Mouse (Mus musculus): ENCODE data around the gene Hif3a. TPM values are rescaled to one million over a fixed set of nuclear protein-coding genes. Genes with fewer than 3 reads are reported as not detected.
A peak's percentile ranks its signal among the peaks of the same experiment; 100 is the strongest.
"Not testable (repeated sequence)": the region's sequence is repeated elsewhere in the genome, so short reads cannot be mapped to it uniquely, and the experiment has no call there.

Gene Hif3a
- total RNA-seq (2017): not detected in 3 replicates

GRCm38 (mm10) chr7:17062389-17062788, at the start of gene Hif3a:
Gene Hif3a, minus strand, starts transcription at chr7:17062427.
- ATAC-seq (replicated peaks; ENCODE audit: insufficient number of reproducible peaks, low FRiP score, low TSS enrichment, poor library complexity, severe bottlenecking): no peak

DNA sequence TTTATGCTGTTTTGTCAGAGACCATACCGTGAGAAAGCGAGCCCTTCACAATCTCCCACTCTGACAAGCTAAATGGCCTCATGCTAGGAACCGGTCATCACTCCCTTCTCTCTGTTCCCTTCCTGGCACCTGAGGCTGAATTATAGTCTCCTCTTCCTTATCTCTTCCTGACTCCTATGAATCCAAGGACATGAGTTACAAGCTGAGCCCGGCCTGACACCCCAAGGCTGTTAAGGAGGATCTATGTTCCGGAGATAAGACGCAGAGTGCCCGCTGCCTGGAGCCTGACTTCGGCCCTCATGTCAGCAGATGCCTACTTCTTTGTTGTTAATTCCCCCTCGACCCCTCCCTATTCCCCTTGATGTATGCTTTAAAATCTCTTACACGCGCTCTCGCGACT, 39.4 kb upstream of the Hif3a start:
- not testable (repeated sequence) for ATAC-seq (replicated peaks; ENCODE audit: insufficient number of reproducible peaks, low FRiP score, low TSS enrichment, poor library complexity, severe bottlenecking)

DNA sequence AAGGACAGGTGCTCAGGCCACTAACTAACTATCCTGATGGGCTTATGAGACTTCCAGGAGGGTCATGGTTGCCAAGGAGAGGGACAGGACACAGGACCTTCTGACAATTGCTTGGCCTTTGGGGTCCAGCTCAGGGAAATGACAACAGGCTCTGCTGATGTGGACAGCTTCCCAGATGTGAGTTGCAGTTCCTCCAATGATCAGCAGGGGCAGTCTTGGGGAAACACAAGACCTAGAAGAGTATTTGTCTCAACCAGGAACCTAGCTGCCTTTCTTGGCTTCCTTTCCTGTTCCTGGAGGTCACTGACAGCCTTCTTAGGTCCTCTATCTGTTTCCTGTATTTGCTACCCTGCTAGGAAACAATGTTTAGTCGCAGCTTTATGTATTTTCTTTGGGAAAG, 29.1 kb upstream of the Hif3a start:
- no peak for ATAC-seq (replicated peaks; ENCODE audit: insufficient number of reproducible peaks, low FRiP score, low TSS enrichment, poor library complexity, severe bottlenecking)

GRCm38 (mm10) chr7:17090058-17090585, 27.9 kb upstream of the Hif3a start:
- no peak for ATAC-seq (replicated peaks; ENCODE audit: insufficient number of reproducible peaks, low FRiP score, low TSS enrichment, poor library complexity, severe bottlenecking)

GRCm38 (mm10) chr7:17087731-17088130, 25.5 kb upstream of the Hif3a start:
- no peak for ATAC-seq (replicated peaks; ENCODE audit: insufficient number of reproducible peaks, low FRiP score, low TSS enrichment, poor library complexity, severe bottlenecking)

DNA sequence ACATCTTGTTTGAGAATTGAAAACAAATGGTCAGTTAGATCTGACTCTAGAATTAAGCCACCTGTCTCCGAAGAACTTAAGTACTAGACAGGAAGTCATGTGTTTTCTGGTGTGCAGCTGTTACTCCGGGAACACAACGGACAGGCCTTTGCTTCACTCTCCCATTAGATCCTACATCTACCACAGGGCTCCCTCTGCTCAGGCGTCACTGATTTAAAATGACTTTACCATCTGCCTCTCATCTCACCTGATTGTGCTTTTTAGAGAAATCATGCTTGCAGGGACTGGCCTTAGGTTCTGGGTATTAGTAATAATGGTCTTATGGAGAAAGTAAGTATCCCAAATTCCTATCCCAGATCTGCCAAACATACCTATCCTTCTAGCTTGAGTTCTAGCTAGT, 20.5 kb upstream of the Hif3a start:
- ATAC-seq (replicated peaks; ENCODE audit: insufficient number of reproducible peaks, low FRiP score, low TSS enrichment, poor library complexity, severe bottlenecking): no peak

- no peak for ATAC-seq (replicated peaks; ENCODE audit: insufficient number of reproducible peaks, low FRiP score, low TSS enrichment, poor library complexity, severe bottlenecking)
Observed at GRCm38 (mm10) chr7:17078076-17078654, 15.9 kb upstream of the Hif3a start.

GRCm38 (mm10) chr7:17076542-17076941, 14.3 kb upstream of the Hif3a start:
- ATAC-seq (replicated peaks; ENCODE audit: insufficient number of reproducible peaks, low FRiP score, low TSS enrichment, poor library complexity, severe bottlenecking): no peak

- peak; percentile 66; the same call in 1 of the 2 replicates for ATAC-seq (replicated peaks; ENCODE audit: insufficient number of reproducible peaks, low FRiP score, low TSS enrichment, poor library complexity, severe bottlenecking)
Observed at GRCm38 (mm10) chr7:17073904-17074615, 11.8 kb upstream of the Hif3a start, which contains the start of gene Psg16. Gene Psg16, plus strand, starts transcription at chr7:17074040.

- no peak for ATAC-seq (replicated peaks; ENCODE audit: insufficient number of reproducible peaks, low FRiP score, low TSS enrichment, poor library complexity, severe bottlenecking)
Observed at GRCm38 (mm10) chr7:17073513-17073903, 11.3 kb upstream of the Hif3a start.

DNA sequence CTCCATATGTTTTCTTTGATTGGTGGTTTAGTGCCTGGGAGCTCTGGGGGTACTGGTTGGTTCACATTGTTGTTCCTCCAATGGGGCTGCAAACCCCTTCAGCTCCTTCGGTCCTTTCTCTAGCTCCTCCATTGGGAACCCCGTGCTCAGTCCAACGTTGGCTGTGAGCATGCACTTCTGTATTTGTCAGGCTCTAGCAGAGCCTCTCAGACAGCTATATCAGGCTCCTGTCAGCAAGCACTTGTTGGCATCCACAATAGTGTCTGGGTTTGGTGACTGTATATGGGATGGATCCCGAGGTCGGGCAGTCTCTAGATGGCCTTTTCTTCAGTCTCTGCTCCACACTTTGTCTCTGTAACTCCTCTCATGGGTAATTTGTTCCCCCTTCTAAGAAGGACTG, 5.4 kb upstream of the Hif3a start:
- ATAC-seq (replicated peaks; ENCODE audit: insufficient number of reproducible peaks, low FRiP score, low TSS enrichment, poor library complexity, severe bottlenecking): not testable (repeated sequence)

DNA sequence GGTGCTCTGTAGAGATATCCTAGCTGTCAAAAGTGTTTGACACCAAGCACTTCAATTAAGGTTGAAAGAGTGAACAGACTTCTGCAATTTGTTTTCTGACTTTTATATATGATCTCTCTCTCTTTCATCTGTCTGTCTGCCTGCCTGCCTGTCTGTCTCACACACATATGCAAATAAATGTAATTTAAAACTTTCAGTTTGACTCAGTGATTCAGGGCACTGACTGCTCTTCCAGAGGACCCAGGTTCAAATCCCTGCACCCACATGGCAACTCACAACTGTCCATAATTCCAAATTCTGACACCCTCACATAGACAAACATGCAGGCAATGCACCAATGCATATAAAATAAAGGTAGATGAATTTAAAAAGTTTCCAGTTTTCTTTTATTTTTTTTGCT, 4.8 kb upstream of the Hif3a start:
- no peak for ATAC-seq (replicated peaks; ENCODE audit: insufficient number of reproducible peaks, low FRiP score, low TSS enrichment, poor library complexity, severe bottlenecking)

DNA sequence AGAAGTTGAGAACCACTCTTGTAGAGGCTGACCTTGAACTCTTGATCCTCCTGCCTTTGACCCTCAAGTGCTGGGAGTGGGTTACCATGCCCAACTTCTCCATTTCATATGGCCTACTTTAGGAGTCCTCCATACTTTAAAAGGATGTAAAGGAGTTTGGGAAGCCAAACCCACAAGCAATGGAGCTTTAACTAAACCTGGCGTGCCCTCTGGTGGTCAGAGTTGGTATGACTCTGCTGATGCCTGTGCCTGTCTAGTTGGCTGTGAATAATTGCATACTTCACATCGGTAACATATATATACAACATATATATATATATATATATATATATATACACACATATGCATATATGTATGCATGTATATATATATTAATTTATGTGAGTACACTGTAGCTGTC, 4.2 kb upstream of the Hif3a start:
- no peak; the same call in 1 of the 2 replicates for ATAC-seq (replicated peaks; ENCODE audit: insufficient number of reproducible peaks, low FRiP score, low TSS enrichment, poor library complexity, severe bottlenecking)

DNA sequence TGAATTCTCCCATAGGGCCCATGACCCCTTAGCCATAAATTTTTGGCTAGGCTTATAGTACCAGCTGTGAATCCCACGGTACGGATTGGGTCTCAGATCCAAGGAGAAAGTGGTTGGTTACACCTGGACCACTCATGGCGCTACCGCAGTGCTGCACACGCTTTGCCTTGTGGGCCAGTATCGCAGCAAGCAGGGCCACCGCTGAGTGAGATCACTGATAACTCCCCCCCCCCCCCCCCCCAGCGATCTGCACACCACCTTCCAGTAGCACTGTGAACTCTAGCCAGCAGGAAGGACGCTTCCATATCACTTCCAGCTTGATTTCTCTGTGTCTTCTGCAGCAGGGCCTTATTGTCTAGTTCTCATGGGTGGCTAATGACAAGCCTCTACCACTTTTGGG, 3.4 kb upstream of the Hif3a start:
- ATAC-seq (replicated peaks; ENCODE audit: insufficient number of reproducible peaks, low FRiP score, low TSS enrichment, poor library complexity, severe bottlenecking): no peak

GRCm38 (mm10) chr7:17062845-17063244, 618 bp upstream of the Hif3a start:
- no peak for ATAC-seq (replicated peaks; ENCODE audit: insufficient number of reproducible peaks, low FRiP score, low TSS enrichment, poor library complexity, severe bottlenecking)

DNA sequence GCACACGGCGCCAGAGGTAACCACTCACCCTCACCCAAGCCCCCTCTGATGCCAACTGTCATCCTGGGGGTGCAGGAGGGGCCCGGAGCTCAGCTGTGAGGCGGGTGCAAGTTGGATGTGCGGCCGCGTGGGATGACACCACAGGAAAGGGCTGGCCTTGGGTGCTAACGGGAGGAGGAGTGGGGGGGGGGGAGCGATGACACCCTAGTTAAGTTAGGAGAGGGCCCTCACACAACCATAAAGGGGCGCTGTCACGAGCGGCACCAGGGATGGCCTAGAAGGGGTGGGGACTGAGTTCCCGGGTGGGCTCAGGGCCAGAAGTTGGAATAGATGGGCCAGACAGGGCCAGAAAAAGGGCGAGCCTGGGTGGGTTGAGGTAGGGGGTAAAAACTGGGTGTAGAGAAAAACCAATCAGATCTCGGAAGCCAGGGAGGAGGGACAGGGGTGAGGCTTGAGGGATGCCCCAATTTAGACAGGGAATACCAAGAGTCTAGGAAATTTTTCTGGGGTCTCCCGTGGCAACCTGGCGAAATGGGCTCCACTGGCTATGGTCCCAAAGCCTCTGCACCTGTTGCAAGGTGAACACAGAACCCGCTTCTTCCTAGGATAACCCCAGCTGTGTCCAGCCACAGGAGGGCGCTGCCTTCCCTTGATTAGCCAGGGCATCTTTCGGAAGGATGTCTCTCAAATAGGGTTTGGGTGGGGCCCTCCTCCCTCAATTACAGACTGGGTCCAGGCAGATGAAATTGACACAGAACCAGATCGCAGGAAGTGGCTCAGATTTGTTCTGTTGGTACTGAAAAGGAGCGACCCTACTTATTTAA, 1.2 kb downstream of the Hif3a start:
- ATAC-seq (replicated peaks; ENCODE audit: insufficient number of reproducible peaks, low FRiP score, low TSS enrichment, poor library complexity, severe bottlenecking): no peak

DNA sequence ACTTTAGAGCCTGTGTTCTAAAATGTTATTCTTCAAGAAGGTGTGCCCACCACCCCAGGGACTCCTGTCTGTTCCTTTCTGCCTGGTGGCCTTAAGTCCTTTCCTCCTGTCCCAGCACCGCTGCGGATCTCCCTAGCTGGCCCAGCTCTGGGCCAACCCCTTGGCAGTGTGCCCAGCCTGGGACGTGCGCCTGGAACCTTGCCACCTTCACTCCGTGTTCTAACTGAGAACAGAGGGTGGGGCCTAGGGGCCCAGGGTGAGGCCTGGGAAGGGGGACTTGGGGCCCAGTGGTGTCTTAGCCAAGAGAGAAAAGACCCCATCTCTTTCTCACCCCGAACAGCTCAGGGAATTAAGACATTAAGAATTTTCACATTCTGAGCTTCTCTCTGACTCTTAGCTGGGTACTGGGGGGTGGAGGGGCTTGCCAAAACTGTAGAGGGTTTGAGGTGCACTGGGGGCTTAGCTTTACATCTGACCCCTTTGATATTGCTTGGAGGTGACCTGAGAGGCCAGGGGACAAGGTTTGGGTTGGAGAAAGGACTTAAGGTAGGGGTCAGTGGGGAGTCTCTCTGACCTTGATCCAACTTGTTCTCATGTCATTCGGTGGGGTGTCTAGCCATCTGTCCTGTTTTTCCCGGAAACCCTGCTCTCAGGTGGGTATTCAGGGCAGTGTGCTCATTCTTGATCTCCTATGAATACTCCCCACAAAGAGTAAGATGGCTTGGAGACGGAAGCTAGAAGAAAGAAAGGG, 2.0 kb downstream of the Hif3a start:
- ATAC-seq (replicated peaks; ENCODE audit: insufficient number of reproducible peaks, low FRiP score, low TSS enrichment, poor library complexity, severe bottlenecking): no peak

GRCm38 (mm10) chr7:17059463-17059844, 2.8 kb downstream of the Hif3a start:
- ATAC-seq (replicated peaks; ENCODE audit: insufficient number of reproducible peaks, low FRiP score, low TSS enrichment, poor library complexity, severe bottlenecking): no peak

Data from monocyte, adult 5-6 weeks (primary cell).